Mouse (Mus musculus) MEL (cell line): ENCODE results near the gene Mthfd1l. TPM values are rescaled to one million over a fixed set of nuclear protein-coding genes. Genes with fewer than 3 reads are reported as not detected.
"Not testable (repeated sequence)": the region's sequence is repeated elsewhere in the genome, so short reads cannot be mapped to it uniquely, and the experiment has no call there.

ENCODE experiments used
- DNase-seq: peaks from one replicate; pipeline ENCODE4 v3.0.0; 2011; ENCODE audit warnings: low read depth, low spot score
- H3K27ac ChIP-seq: 2 replicates; pipeline ENCODE4 v1.5.1; 2012; ENCODE audit warnings: low read depth, mild to moderate bottlenecking, control low read depth, low read length, moderate library complexity; ENCODE audit not compliant: control insufficient read depth
- H3K27me3 ChIP-seq, 2 experiments: fragments of 150-350 bp in 1 of 2; sonication (generic) in 1 of 2; 2 replicates each; pipeline ENCODE4 v1.6.1; 2012; ENCODE audit warnings: low read length in 2 of 2, mild to moderate bottlenecking in 2 of 2, improper control_type of control experiment in 1 of 2, moderate library complexity in 1 of 2; ENCODE audit not compliant: insufficient read depth in 2 of 2, control insufficient read depth in 1 of 2
- H3K36me3 ChIP-seq, 2 experiments: 2 replicates each; pipeline ENCODE4 v1.6.1; 2012 to 2014; ENCODE audit warnings: low read length in 2 of 2, improper control_type of control experiment in 1 of 2, inconsistent platforms in 1 of 2, mild to moderate bottlenecking in 1 of 2; ENCODE audit not compliant: insufficient read depth in 2 of 2, control insufficient read depth in 1 of 2
- H3K4me1 ChIP-seq, 2 experiments: fragments of 150-350 bp in 1 of 2; sonication (generic) in 1 of 2; 2 replicates each; pipeline ENCODE4 v1.6.1; 2012; ENCODE audit warnings: low read length in 2 of 2, improper control_type of control experiment in 1 of 2, mild to moderate bottlenecking in 1 of 2; ENCODE audit not compliant: insufficient read depth in 2 of 2, control insufficient read depth in 1 of 2
- H3K4me3 ChIP-seq, 2 experiments: fragments of 150-350 bp in 1 of 2; sonication (generic) in 1 of 2; 2 replicates each; pipeline ENCODE4 v1.5.1; 2012; ENCODE audit warnings: low read depth in 2 of 2, low read length in 2 of 2, mild to moderate bottlenecking in 2 of 2, moderate library complexity in 2 of 2, control low read depth in 1 of 2, improper control_type of control experiment in 1 of 2; ENCODE audit not compliant: control insufficient read depth in 1 of 2, insufficient read depth in 1 of 2
- H3K79me2 ChIP-seq: 2 replicates; pipeline ENCODE4 v1.6.1; 2012; ENCODE audit warnings: mild to moderate bottlenecking, low read length, moderate library complexity; ENCODE audit not compliant: control insufficient read depth, poor library complexity, insufficient read depth
- H3K9ac ChIP-seq: 2 replicates; pipeline ENCODE4 v1.6.1; 2012; ENCODE audit warnings: low read depth, mild to moderate bottlenecking, control low read depth, low read length, moderate library complexity; ENCODE audit not compliant: control insufficient read depth, poor library complexity, severe bottlenecking
- H3K9me3 ChIP-seq: fragments of 150-350 bp; sonication (generic); replicated peaks from 2 replicates; pipeline ENCODE4 v1.6.1; 2012; ENCODE audit warnings: mild to moderate bottlenecking, low read length, improper control_type of control experiment, moderate library complexity; ENCODE audit not compliant: insufficient read depth
- CHD1 ChIP-seq: IDR thresholded peaks from 2 replicates; pipeline ENCODE4 v1.6.1; 2012; ENCODE audit warnings: low read depth, mild to moderate bottlenecking, inconsistent platforms, low read length, improper control_type of control experiment
- ELF1 ChIP-seq: IDR thresholded peaks from 2 replicates; pipeline ENCODE4 v1.6.1; 2014; ENCODE audit warnings: low read depth, mild to moderate bottlenecking, inconsistent platforms, low read length, improper control_type of control experiment, moderate library complexity
- EP300 ChIP-seq, 2 experiments: IDR thresholded peaks; 2 replicates each; pipeline ENCODE4 v1.6.1; 2011; ENCODE audit warnings: improper control_type of control experiment in 2 of 2, low read length in 2 of 2, low read depth in 1 of 2, mild to moderate bottlenecking in 1 of 2
- ETS1 ChIP-seq: IDR thresholded peaks from 2 replicates; pipeline ENCODE4 v1.6.1; 2012; ENCODE audit warnings: low read depth, mild to moderate bottlenecking, inconsistent platforms, low read length, improper control_type of control experiment, moderate library complexity
- GABPA ChIP-seq: IDR thresholded peaks from 2 replicates; pipeline ENCODE4 v1.6.1; 2012; ENCODE audit warnings: low read depth, mild to moderate bottlenecking, inconsistent platforms, low read length, improper control_type of control experiment, moderate library complexity
- GATA1 ChIP-seq: IDR thresholded peaks from 2 replicates; pipeline ENCODE4 v1.6.1; 2011; ENCODE audit warnings: low read depth, low read length, improper control_type of control experiment
- HCFC1 ChIP-seq: IDR thresholded peaks from 2 replicates; pipeline ENCODE4 v1.6.1; 2012; ENCODE audit warnings: low read depth, mild to moderate bottlenecking, inconsistent platforms, low read length, improper control_type of control experiment, moderate library complexity
- JUND ChIP-seq: IDR thresholded peaks from 2 replicates; pipeline ENCODE4 v1.6.1; 2011; ENCODE audit warnings: low read depth, mild to moderate bottlenecking, improper control_type of control experiment, low read length
- MAZ ChIP-seq: IDR thresholded peaks from 2 replicates; pipeline ENCODE4 v1.6.1; 2012; ENCODE audit warnings: low read depth, mild to moderate bottlenecking, inconsistent platforms, low read length, improper control_type of control experiment
- MYB ChIP-seq: IDR thresholded peaks from 2 replicates; pipeline ENCODE4 v1.6.1; 2011; ENCODE audit warnings: mild to moderate bottlenecking, low read depth, low read length, improper control_type of control experiment
- NRF1 ChIP-seq: IDR thresholded peaks from 2 replicates; pipeline ENCODE4 v1.6.1; 2014; ENCODE audit warnings: low read depth, mild to moderate bottlenecking, inconsistent platforms, low read length, improper control_type of control experiment, moderate library complexity; ENCODE audit not compliant: poor library complexity, insufficient read depth, severe bottlenecking
- POLR2AphosphoS2 ChIP-seq: IDR thresholded peaks from 2 replicates; pipeline ENCODE4 v1.6.1; 2011; ENCODE audit warnings: low read length, improper control_type of control experiment
- POLR2AphosphoS5 ChIP-seq: IDR thresholded peaks from 2 replicates; pipeline ENCODE4 v1.6.1; 2012; ENCODE audit warnings: low read depth, borderline replicate concordance, mild to moderate bottlenecking, inconsistent platforms, low read length, moderate library complexity, mixed read lengths
- RCOR1 ChIP-seq: IDR thresholded peaks from 2 replicates; pipeline ENCODE4 v1.6.1; 2012; ENCODE audit warnings: low read depth, mild to moderate bottlenecking, inconsistent platforms, low read length, improper control_type of control experiment
- SIN3A ChIP-seq: IDR thresholded peaks from 2 replicates; pipeline ENCODE4 v1.6.1; 2012; ENCODE audit warnings: low read length, improper control_type of control experiment, inconsistent platforms
- SMC3 ChIP-seq: IDR thresholded peaks from 2 replicates; pipeline ENCODE4 v1.6.1; 2011; ENCODE audit warnings: low read depth, low read length, improper control_type of control experiment
- TAL1 ChIP-seq: IDR thresholded peaks from 2 replicates; pipeline ENCODE4 v1.6.1; 2012; ENCODE audit warnings: mild to moderate bottlenecking, inconsistent platforms, low read length, moderate library complexity, mixed read lengths
- TBP ChIP-seq: IDR thresholded peaks from 2 replicates; pipeline ENCODE4 v1.8.0; 2011; ENCODE audit warnings: low read depth, low read length, improper control_type of control experiment
- TCF12 ChIP-seq: IDR thresholded peaks from 2 replicates; pipeline ENCODE4 v1.6.1; 2014; ENCODE audit warnings: low read depth, mild to moderate bottlenecking, inconsistent platforms, low read length, improper control_type of control experiment, moderate library complexity
- UBTF ChIP-seq: IDR thresholded peaks from 2 replicates; pipeline ENCODE4 v1.6.1; 2012; ENCODE audit warnings: low read depth, mild to moderate bottlenecking, inconsistent platforms, low read length, improper control_type of control experiment, moderate library complexity, borderline replicate concordance; ENCODE audit not compliant: insufficient read depth
- USF1 ChIP-seq: IDR thresholded peaks from 2 replicates; pipeline ENCODE4 v1.6.1; 2014; ENCODE audit warnings: low read depth, mild to moderate bottlenecking, inconsistent platforms, low read length, improper control_type of control experiment, moderate library complexity
- USF2 ChIP-seq, 2 experiments: IDR thresholded peaks; 2 replicates each; pipeline ENCODE4 v1.6.1; 2011 to 2012; ENCODE audit warnings: improper control_type of control experiment in 2 of 2, low read length in 2 of 2, borderline replicate concordance in 1 of 2, inconsistent platforms in 1 of 2, low read depth in 1 of 2, mild to moderate bottlenecking in 1 of 2; ENCODE audit not compliant: insufficient read depth in 1 of 2
- ZKSCAN1 ChIP-seq: IDR thresholded peaks from 2 replicates; pipeline ENCODE4 v1.6.1; 2012; ENCODE audit warnings: low read depth, mild to moderate bottlenecking, inconsistent platforms, low read length, improper control_type of control experiment, moderate library complexity
- ZMIZ1 ChIP-seq: IDR thresholded peaks from 2 replicates; pipeline ENCODE4 v1.6.1; 2012; ENCODE audit warnings: low read depth, mild to moderate bottlenecking, inconsistent platforms, low read length, improper control_type of control experiment, moderate library complexity
- ZNF384 ChIP-seq: IDR thresholded peaks from 2 replicates; pipeline ENCODE4 v1.6.1; 2012; ENCODE audit warnings: low read depth, mild to moderate bottlenecking, inconsistent platforms, low read length, improper control_type of control experiment
- polyA plus RNA-seq, 2 experiments: library from polyadenylated mRNA; stranded (reverse) in 1 of 2; unstranded in 1 of 2; fragments of >175 nt in 1 of 2; fragments of >200 nt in 1 of 2; gene quantifications; 2 replicates each; pipeline versions ENCODE4 v1.2.1 to v1.2.4; 2012; ENCODE audit warnings: low replicate concordance in 2 of 2, low read depth in 1 of 2; ENCODE audit not compliant: insufficient read length in 2 of 2, insufficient read depth in 1 of 2, missing spikeins in 1 of 2
- total RNA-seq: library from RNA; depleted of rRNA; stranded (reverse); fragments of 300-350 nt; gene quantifications from 2 replicates; pipeline ENCODE4 v1.2.3, GENCODE M21; 2012

Gene Mthfd1l
- total and polyA plus RNA-seq, 3 experiments: 43.1 to 1,097 (median 83.0) TPM

GRCm38 (mm10) chr10:4201141-4201540 lies 228.2 kb downstream of the Mthfd1l start:
- H3K9ac ChIP-seq: no peak overlapping the region
- no peaks in the 10 kb centered on the region for H3K36me3 ChIP-seq
- no peak overlapping the region for H3K27ac ChIP-seq
- TF ChIP-seq SMC3: no peak
- TF ChIP-seq ZKSCAN1: no peak
- no peak for TF ChIP-seq USF1
- no peak for TF ChIP-seq USF2 (IDR thresholded peaks at IDR 0.05; ENCODE audit: borderline replicate concordance in 1 of 2, insufficient read depth in 1 of 2, low read depth in 1 of 2, low read length in 2 of 2)
- no peak for TF ChIP-seq JUND
- no peak for TF ChIP-seq ZNF384
- no peak for TF ChIP-seq HCFC1
- no peak for TF ChIP-seq NRF1
- TF ChIP-seq MYB: no peak
- TF ChIP-seq ELF1: no peak
- no peaks in the 10 kb centered on the region for H3K4me1 ChIP-seq
- DNase-seq: no peak
- no peaks in the 10 kb centered on the region for H3K9me3 ChIP-seq
- H3K27me3 ChIP-seq: no peaks in the 10 kb centered on the region
- no peak overlapping the region for H3K4me3 ChIP-seq
- H3K79me2 ChIP-seq: no peaks in the 10 kb centered on the region

- not testable (repeated sequence) for H3K27me3 ChIP-seq, H3K27ac ChIP-seq, H3K4me3 ChIP-seq, DNase-seq, H3K4me1 ChIP-seq, H3K9ac ChIP-seq, H3K79me2 ChIP-seq, H3K36me3 ChIP-seq, H3K9me3 ChIP-seq
These were observed 230.7 kb downstream of the Mthfd1l start for GRCm38 (mm10) chr10:4203651-4204050.

- no peak overlapping the region for H3K27ac ChIP-seq
- TF ChIP-seq RCOR1 (no peak), EP300 (IDR thresholded peaks at IDR 0.05; ENCODE audit: low read depth in 1 of 2, low read length in 2 of 2) (no peak), TAL1 (no peak), MAZ (no peak), POLR2AphosphoS5 (no peak), ZKSCAN1 (no peak), HCFC1 (no peak), TCF12 (no peak), CHD1 (no peak), ZMIZ1 (no peak), GATA1 (no peak), POLR2AphosphoS2 (no peak), UBTF (no peak), ETS1 (no peak), ZNF384 (no peak), TBP (no peak), GABPA (no peak), SIN3A (no peak)
- no peaks in the 10 kb centered on the region for H3K79me2 ChIP-seq
- H3K4me1 ChIP-seq: no peaks in the 10 kb centered on the region
- no peak overlapping the region for H3K9ac ChIP-seq
- H3K27me3 ChIP-seq: peaks cover 0 to 2% of the 10 kb centered on the region in 2 experiments; a peak in 1 of 4 replicates
- H3K4me3 ChIP-seq: no peak overlapping the region
- no peak for DNase-seq
- no peaks in the 10 kb centered on the region for H3K36me3 ChIP-seq
- H3K9me3 ChIP-seq: no peaks in the 10 kb centered on the region
These were observed 236.1 kb downstream of the Mthfd1l start for GRCm38 (mm10) chr10:4209040-4209439.
